Mouse (Mus musculus) ovary, postnatal 14 days (tissue): Measurements from ENCODE around the gene Adgrb2.

Experiments used
- DNase-seq: peaks from one replicate; pipeline ENCODE4 v3.0.0; 2022; ENCODE audit warnings: low spot score

Gene Adgrb2

DNA sequence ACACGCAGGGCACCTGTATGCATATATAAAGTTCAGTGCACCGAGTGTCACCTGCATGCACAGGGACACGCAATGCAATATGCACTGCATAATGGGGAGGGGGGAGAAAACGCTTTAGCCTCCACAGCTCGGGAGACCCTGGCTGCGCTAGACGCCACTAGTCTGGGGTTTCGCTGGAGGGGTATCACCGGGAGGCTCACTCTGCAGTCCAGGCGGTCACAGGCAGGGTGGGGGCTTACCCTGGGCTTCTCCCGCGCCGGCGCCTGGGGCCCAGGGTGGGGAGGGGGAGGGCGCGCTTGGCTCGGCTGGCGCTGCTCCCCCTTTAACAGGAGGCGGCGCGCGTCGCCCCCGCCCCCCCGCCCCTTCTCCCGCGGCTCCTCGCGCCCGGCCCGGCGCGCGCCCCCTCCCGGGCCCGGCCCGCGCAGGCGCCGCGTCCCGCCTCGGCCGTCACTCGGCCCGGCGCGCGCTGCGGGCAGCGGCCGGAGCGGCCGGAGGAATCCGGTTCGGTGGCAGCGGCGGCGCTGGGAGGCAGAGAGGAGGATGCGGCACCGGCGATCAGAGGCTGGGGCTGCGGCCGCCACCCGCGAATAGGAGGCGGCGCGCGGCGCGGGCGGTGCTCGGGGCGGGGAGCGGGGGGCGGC is at the start of gene Adgrb2:
Adgrb2 (plus strand) TSS at position 450 of the 641 bp plus-strand sequence.
- DNase-seq, result no peak

DNA sequence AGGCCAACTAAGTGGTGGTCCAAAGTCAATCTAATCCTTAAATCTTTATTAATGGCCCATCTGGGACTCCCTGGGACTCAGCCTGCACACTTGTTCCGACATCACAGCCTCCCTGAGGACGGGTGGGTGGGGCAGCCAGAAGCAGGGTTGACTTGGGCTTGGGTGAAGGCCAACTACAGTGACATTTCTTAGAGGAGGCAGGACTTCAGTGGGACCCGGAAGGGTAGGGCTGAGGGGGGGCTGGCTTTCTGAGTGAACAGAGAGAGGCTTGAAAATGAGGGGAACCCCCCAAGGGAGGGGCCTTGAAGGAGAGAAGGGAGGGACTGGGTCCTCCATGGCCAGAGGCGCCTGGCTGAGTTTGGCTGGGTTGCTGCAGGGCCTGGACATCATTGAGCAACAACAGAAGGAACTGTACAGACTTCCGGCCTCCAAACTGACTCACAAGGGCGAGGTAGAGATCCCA is 33.3 kb upstream of the Adgrb2 start:
- DNase-seq, result no peak

DNA sequence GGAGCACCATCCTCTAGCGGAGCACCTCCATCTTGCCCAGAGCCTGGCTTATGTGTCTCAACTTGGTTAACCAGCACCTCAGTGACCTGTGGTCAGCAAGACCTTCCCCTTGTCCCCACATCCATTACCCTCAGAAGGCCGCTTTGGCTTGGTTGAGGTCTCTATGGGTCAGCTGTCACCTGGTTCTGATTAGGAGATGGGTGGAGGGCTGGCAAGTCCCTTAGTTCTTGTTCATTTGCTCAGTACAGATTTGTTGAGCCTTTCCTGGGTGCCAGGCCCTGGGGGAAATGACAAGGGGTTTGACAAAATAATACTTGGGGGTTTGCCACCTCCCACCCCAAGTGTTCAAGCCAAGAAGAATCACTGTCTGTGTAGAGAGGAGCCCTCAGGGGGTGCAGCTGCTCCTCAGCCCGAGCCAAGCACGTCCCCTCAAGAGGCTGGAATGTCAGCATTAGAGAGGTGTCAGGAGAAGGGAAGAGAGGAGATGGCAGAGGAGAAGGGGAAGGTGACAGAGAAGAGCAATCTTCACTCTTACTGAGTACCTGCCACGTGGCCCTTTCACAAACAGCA is 32.3 kb upstream of the Adgrb2 start:
- DNase-seq, result no peak

DNA sequence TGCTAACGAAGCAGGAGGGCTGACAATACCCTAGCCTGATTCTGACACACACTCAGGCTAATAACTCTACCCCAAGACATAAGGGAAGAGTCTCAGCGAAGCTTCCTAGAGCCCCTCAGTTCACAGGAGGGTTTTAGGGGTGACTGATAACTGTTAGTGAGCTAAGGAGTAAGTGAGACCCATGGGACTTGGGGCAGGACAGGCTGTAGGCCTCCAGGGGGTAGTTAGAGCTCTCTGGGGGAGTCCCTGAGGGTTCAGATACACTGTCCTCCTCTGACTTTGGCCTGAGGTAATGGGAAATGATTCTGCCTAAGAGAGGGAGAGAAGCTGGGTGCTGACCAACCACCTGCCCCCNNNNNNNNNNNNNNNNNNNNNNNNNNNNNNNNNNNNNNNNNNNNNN is 30.1 kb upstream of the Adgrb2 start:
- no peak for DNase-seq

DNA sequence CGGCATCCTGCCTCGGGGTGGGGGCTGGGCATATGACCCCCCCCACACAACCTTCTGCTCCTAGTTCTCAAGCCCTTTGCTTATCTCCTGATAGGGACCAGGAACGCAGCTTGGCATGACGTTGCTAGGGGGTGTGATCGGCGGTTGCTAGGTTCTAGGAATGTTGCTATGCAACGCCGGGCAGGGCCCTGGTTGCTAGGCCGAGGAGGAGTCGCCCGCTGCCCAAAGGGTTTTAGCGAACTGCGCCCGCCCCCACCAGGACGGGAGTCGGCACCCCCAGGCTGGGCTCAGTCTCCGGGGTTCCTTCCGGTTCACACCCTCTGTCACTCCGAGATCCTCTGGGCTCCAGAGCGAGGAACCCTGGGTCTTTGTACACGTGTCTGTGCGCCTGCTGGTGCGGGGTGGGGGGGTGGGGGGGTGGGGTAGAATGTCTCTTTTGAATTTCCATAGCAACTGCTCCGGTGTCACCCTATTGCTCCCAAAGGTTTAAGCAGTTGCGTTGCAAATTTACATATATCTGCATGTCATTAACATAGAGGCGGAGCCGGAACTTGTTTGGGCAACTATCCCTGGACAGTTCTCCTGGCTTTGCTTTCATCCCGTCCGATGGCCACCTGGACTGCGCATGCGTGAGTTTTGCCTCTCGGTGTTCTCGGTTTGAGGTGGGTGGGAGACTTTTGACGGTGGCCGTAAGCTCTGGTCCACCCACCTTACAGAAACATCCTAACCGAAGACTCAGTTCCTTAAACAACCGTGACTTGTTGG is 24.3 kb upstream of the Adgrb2 start:
- peak; percentile 58 for DNase-seq

DNA sequence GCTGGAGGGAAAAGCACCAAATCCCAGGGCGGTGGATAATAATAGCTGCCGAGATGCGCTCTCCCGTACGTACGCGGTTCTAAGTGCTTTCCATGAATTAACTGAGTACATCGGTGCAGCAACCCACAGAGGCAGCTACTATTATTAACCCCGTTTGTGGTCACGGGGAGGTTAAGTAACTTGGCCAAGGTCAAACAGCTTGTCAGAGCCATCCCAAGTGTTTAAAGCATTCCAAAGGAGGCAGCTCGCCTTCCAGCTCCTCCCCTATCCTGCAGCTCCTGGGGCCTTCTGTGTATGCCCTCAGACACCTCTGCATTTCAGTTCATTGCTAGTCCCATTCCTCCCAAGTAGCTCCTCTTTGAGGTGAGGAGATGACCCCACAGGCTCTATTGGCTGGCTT is 19.4 kb upstream of the Adgrb2 start:
- DNase-seq, result no peak

DNA sequence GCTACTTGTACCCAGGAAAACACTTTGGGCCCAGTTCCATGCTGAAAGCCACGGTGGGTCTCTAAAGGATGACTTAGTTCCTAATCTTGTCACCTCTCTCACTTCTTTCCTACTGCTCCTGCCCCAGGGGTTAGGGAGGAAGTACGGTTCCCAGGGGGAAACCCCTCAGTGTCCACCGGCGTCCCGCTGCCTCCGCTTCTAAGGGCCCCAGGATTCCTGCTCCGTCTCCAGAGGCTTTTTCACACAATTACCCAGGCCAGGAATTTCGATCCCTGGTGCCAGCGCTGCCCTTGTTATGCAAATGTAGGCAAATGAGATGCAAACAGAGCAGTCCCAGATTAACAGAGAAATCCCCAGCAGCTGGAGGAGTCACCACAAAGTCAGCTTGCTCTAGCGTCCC is 18.5 kb upstream of the Adgrb2 start:
- DNase-seq, result no peak

DNA sequence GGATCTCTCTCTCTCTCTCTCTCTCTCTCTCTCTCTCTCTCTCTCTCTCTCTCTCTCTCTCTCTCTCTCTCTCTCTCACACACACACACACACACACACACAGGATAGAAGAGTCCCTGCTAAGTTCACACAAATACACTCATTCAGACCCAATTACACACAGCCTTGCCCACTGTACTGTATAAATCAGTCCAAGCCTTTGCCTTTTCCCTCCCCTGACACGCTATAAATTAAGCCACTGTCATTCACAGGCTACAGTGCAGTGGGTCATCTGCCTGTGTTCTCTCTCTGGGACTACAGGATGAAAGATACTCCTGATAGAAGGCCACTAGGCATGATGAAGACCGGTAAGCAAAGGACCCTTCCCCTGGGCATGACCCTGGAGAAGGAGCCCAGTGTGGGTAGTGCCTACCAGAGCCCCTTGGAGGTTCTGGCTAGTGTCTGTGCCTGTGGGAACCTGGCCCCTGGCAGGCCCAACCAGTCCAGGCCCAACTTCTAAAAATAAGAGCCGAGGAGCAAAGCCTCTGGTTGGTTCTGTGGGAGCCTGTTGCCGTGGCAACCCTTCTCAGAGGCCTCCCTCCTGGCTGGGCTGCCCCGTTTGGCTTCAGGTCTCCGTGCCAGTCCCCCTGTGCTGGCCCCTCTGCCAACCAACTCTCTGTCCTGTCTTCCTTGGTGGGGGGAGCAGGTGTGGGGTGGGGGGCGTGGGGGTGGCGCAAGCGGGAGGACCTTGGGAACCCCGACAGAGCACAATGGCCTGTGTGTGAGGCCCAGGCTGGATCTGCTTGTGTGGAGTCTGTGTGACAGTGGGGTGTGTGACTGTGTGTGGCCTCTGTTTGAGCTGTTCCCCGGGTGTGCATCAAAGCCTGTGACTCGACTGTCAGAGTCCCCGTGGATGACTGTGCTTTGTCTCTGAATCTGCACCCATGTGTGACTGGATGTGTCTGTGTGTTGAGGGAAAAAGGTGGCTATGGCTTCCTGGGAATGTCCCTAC is 17.4 kb upstream of the Adgrb2 start:
- DNase-seq, result no peak

DNA sequence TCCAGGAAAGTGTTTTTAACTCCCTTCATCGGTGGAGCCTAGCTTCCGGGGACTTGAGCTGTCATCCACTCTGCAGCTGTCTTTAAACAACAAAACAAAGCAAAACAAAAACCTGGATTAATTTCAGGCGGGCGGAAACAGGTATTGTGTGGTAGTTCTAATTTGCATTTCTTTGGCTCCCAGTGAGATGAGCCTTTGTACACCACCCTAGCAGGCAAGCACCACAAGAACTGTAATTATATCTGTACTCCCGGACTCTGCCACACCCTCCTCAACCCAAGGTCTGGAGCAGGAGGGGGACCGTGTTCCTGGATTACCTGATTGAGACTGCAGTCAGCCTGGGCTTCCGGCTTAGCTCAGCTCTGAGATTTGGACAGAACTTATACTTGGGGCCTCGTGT is 14.5 kb upstream of the Adgrb2 start:
- no peak for DNase-seq

DNA sequence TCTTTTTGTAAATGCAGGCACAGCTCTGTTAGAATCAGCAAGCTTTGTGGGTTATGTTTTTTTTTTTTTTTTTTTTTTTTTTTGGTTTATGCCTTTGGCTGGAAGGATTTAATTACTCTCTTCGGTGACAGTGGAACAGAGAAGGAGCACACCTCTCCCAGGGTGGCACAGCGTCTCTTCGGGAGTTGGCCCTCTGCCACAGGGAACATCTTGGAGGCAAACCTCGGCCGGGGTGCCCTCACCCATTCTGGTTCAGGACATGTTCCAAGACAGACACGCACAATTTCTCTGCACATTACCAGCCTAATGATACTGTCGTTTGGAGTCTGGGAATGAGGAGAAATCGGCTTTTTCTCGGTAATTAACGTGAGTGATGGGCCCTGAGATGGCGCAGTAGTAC is 13.8 kb upstream of the Adgrb2 start:
- DNase-seq, result no peak

DNA sequence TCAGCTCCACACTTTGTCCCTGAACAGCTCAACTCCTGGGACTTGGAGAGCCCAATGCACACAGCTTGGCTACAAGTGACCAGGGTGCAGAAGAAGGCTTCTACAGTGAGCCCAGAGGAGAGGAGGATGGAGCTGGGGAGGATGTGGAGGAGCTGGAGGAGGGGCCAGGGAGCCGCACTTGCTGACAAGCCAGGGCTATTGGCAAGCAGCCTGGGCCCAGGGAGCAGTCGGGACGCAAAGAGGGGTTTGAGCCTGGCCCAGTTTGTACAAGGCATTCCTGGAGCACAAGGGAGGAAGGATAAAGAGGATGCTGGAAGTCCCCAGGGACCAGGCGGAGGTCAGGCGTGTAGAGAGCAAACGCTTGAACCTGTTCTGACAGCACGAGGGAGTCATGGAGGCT is 12.7 kb upstream of the Adgrb2 start:
- DNase-seq, result no peak

DNA sequence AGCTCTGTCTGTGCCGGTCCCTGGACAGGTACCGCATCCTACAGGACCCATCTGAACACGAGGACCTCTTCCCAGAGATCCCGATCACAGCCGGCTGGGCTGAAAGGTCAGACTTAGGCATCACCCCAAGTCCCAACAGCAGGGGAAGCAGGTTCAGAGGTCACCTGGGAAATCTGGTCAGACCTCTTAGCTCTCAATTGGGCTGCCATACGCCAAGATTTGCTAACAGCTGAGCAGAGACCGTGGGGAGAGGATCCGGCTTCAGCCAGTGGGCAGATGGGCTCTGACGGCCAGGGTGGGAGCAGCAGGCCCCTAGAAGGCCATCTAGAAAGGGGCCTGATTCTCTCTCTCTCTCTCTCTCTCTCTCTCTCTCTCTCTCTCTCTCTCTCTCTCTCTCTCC is 10.4 kb upstream of the Adgrb2 start:
- DNase-seq, result no peak

DNA sequence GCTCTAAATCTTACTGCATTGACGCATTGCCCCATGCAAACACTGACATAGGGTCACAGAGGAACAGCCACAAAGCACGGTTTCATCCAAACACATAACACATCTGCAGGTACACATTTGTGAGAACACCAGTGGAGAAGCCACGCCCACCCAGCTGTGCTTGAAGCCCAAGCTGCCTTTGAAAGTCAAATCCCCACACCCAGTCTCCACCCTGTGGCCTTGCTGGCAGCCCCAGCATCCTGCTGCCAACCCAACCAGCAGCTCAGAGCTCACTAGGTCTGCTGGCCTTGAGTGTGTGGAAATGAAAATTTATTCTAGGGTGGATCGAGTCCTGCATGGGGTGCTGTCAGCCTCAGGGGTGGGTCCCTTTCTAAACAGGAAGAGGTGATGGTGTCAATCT is 7.4 kb upstream of the Adgrb2 start:
- no peak for DNase-seq

DNA sequence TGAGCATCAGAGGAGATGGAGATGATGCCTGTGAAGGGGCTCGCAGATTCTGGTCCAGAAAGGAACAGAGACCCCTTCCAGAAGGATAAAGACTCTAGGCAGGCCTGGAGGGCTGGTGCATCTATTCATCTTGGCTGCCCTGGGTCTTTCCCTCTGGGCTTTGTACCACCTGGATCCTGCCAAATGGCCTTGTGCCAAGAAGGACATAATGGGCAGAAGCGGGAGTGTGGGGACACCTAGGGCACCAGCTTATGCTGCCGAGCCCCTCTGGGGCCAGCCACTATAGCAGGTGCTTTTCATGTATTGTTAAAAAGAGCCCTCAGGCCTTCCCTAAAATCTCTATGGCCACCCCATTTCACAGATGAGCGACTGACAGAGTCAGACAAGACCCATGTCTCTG is 6.4 kb upstream of the Adgrb2 start:
- no peak for DNase-seq

DNA sequence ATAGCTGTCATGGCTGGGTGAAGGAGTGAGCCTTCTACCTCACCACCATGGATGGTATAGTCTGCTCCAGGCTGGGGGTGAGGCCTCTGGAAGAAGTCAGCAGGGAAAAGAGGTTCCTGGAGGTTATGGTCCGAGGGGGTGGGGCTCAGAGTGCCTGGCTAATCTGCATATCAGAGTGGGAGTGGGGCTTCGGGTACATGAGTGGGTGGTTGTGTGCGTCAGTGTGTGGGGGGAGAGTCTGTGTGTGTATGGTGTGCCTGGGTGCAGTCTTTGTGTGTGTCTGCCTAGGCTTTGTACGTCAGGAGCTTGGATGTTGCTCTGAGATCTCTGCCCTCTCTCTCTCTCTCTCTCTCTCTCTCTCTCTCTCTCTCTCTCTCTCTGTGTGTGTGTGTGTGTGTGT is 5.7 kb upstream of the Adgrb2 start:
- no peak for DNase-seq

DNA sequence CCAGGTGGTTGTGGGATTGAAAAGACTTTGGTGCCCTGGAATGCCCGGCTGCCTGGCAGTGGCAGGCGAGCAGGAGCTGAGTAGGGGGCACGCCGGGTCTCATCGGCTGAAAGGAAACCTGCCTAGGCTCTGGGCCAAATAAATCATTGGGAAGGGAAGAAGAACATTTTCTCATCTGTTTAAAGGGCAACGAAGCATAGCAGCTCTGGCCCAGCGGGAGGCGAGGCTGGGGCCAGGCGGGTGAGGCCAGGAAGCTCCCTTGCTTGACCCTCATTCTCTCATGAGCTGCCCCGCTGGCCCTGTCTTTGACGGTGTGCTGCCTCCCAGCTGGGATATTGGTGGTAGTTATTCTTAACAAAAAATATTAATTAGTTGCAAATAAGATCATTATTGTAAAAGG is 3.0 kb upstream of the Adgrb2 start:
- DNase-seq, result no peak

DNA sequence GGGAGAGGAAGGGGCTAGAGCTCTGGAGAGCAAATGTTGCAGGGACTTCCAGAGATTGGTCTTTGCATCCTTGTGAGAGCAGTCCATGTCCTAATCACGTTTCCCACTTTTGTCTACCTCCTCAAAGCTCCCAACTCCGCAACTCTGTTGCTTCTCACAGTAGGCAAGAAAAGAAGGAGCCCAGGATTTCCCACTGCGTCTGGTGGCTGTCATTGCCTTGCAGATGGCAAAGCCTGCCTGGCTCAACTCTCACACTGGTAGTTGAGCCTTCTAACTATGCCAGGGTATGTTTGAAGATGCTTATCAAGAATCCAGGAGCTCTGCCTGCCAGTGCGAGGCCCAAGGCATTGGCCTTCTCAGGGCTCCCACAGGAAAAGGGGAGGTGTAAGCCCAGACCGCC is 1.6 kb upstream of the Adgrb2 start:
- DNase-seq, result no peak

DNA sequence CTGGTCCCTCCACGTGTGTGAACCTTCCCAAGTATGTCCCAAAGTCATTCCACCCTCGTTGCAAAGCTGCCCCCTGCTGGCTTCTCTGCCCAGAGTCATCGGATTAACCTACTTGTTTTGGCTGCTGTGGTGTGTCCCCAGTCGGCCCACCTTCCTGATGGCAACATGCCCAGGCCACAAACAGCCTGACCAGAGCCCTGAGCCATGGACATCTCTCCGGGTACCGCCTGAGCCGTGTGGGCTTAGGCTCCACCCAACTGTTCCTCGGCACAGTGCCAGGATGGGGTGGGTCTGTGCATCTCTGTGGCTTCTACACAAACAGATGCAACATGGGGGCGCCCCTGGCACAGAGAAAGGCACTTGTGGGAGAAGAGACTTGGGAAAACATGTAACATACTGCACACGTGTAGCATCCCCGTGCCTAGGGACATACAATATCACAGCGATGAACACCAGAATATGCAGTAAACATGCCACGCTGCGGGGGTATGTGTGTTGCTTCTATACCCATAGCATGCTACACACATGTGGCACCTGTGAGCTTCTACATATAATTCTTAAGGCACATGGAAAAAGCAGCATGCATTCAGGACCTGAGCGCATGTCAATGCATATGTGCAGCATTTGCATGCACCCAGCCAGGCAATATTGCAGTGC is 778 bp upstream of the Adgrb2 start:
- peak; percentile 53 for DNase-seq

DNA sequence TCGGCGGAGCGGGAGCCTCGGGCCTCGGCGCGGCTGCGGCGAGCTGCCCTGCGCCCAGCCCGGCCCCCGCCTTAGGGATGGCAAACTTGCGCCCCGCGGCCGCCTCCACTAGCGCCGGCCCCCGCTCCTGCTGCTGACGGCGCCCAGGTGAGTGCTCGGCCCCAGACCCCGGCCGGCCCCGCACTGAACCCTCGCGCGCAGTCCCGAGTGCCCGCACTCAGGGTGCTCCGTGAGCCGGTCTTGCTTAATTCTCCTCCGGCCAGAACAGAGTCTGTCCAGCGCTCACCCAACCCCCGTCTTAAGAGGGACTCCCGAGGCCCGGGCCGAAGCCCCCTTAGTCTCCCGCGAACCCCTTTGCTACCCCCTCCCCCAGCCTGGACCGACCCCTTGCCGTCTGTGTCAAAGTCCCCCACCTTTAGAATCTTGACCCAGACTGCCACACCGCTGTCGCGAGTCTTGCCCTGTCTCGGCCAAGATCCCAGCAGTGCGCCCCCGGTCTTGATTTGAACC is 546 bp downstream of the Adgrb2 start:
- no peak for DNase-seq

DNA sequence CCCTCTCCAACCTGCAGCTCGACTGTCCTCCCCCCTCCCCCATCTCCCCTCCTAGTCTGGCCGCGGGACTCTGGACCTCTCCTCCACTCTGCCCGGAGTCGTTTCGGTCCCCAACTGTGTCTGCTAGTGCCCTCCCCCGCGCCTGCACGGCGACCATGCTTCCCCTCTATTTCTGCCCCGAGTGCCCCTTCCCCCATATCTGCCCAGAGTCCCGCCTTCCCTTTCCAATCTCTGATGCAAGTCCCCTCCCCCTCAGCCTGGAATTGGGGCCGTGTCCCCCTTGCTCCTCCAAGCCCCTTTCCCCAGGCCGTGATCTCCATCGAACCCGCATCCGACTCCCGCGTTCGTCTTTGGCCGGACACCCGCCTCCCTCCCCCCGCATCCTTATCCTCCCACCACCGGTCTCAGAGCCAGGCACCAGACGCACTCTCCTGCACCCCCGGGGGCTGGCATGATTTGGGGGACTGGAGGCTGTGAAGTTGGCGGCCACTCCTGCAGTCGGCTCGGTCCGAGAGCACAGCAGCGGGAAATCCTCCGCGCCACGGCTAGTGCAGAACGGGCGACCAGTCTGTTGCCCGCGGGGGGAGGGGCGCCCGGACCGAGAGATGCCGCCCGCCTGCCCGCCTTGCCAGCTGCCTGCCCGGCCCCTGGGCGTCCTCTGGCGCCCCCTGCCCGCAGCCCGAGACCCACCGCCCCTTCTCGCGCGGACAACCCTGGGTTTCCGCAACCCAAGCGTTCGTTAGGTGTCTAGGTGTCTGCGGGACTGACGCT is 1.2 kb downstream of the Adgrb2 start:
- DNase-seq, result peak; percentile 49
